Mouse (Mus musculus): Measurements from ENCODE around the gene Gm4787. TPM values are rescaled to one million over a fixed set of nuclear protein-coding genes. Genes with fewer than 3 reads are reported as not detected.
"Not testable (repeated sequence)": the region's sequence is repeated elsewhere in the genome, so short reads cannot be mapped to it uniquely, and the experiment has no call there.

The Gm4787 gene
- 0.15 and 0.25 TPM in 2 replicates for polyA plus RNA-seq (2016; fragmentation: Nextera tagmentation; extraction: Ambion mirVana)

GRCm38 (mm10) chr12:81379364-81379763 lies at the start of gene Gm4787:
Gene Gm4787 (minus strand): TSS chr12:81379464.
- H3K4me3 ChIP-seq; H3K27me3 ChIP-seq (ENCODE audit: insufficient read depth, poor library complexity, severe bottlenecking); H3K4me1 ChIP-seq; H3K27ac ChIP-seq; DNase-seq (ENCODE audit: low spot score); H3K36me3 ChIP-seq; H3K9me3 ChIP-seq: not testable (repeated sequence)
- WGBS, result 68% methylated on average over 1 of the region's 1 CpGs

- H3K27me3 ChIP-seq (ENCODE audit: insufficient read depth, poor library complexity, severe bottlenecking), result no peaks in the 10 kb centered on the region
- no peaks in the 10 kb centered on the region for H3K4me1 ChIP-seq
- H3K4me3 ChIP-seq, result no peak within 1 kb of the TSS
- DNase-seq (ENCODE audit: low spot score), result no peak
- H3K9me3 ChIP-seq, result peaks cover 6% of the 10 kb centered on the region; the same call in 1 of the 2 replicates
- peaks cover 18% of the 10 kb centered on the region for H3K36me3 ChIP-seq
- WGBS, result 88% methylated on average over 1 of the region's 1 CpGs
- no peak within 1 kb of the TSS for H3K27ac ChIP-seq
Measured at GRCm38 (mm10) chr12:81421846-81422245, 42.6 kb upstream of the Gm4787 start, which contains the start of gene Adam4. Gene Adam4 (minus strand): TSS chr12:81421946.

GRCm38 (mm10) chr12:81413211-81413610 lies 33.9 kb upstream of the Gm4787 start:
- Histone ChIP-seq H3K9me3 (no peaks in the 10 kb centered on the region), H3K4me3 (no peak overlapping the region), H3K36me3 (no peaks in the 10 kb centered on the region), H3K27ac (no peak overlapping the region), H3K4me1 (peaks cover 5% of the 10 kb centered on the region; the same call in 1 of the 2 replicates), H3K27me3 (ENCODE audit: insufficient read depth, poor library complexity, severe bottlenecking) (no peaks in the 10 kb centered on the region)
- no peak for DNase-seq (ENCODE audit: low spot score)
- 91% methylated on average over 3 of the region's 3 CpGs for whole genome bisulfite sequencing

- no peaks in the 10 kb centered on the region for H3K27me3 ChIP-seq (ENCODE audit: insufficient read depth, poor library complexity, severe bottlenecking)
- DNase-seq (ENCODE audit: low spot score), result no peak
- H3K4me3 ChIP-seq, result no peak overlapping the region
- no peaks in the 10 kb centered on the region for H3K9me3 ChIP-seq
- H3K4me1 ChIP-seq, result peaks cover 5% of the 10 kb centered on the region; the same call in 1 of the 2 replicates
- no peak overlapping the region for H3K27ac ChIP-seq
- WGBS, result 78% methylated on average over 3 of the region's 3 CpGs
- no peaks in the 10 kb centered on the region for H3K36me3 ChIP-seq
Measured at GRCm38 (mm10) chr12:81408966-81409365, 29.7 kb upstream of the Gm4787 start.

GRCm38 (mm10) chr12:81402187-81402586 lies 22.9 kb upstream of the Gm4787 start:
- no peaks in the 10 kb centered on the region for H3K9me3 ChIP-seq
- 27% methylated on average over 1 of the region's 1 CpGs for WGBS
- no peak for DNase-seq (ENCODE audit: low spot score)
- H3K4me3 ChIP-seq, result no peak overlapping the region
- no peaks in the 10 kb centered on the region for H3K36me3 ChIP-seq
- H3K27me3 ChIP-seq (ENCODE audit: insufficient read depth, poor library complexity, severe bottlenecking), result no peaks in the 10 kb centered on the region
- H3K4me1 ChIP-seq, result no peaks in the 10 kb centered on the region
- H3K27ac ChIP-seq, result no peak overlapping the region

- Histone ChIP-seq H3K27me3 (ENCODE audit: insufficient read depth, poor library complexity, severe bottlenecking) (peaks cover 58% of the 10 kb centered on the region), H3K27ac (no peak overlapping the region), H3K36me3 (no peaks in the 10 kb centered on the region), H3K9me3 (no peaks in the 10 kb centered on the region), H3K4me3 (no peak overlapping the region; the same call in 1 of the 2 replicates), H3K4me1 (peaks cover 21% of the 10 kb centered on the region)
- DNase-seq (ENCODE audit: low spot score), result no peak
- 71% methylated on average over 5 of the region's 5 CpGs for WGBS
Measured at GRCm38 (mm10) chr12:81333841-81334240, 45.4 kb downstream of the Gm4787 start.

GRCm38 (mm10) chr12:81332875-81333421 lies 46.3 kb downstream of the Gm4787 start, which contains the start of gene Slc8a3:
Gene Slc8a3 (minus strand): TSS chr12:81333180.
- WGBS, result under 1% methylated on average over 47 of the region's 47 CpGs
- peak within 1 kb of the TSS; percentile 70 for H3K27ac ChIP-seq

GRCm38 (mm10) chr12:81331937-81332874 lies 47.1 kb downstream of the Gm4787 start:
- H3K4me3 ChIP-seq, result peak overlapping the region; percentile 76
- no peaks in the 10 kb centered on the region for H3K36me3 ChIP-seq
- peak; percentile 76 for DNase-seq (ENCODE audit: low spot score)
- 2% methylated on average over 45 of the region's 54 CpGs for WGBS
- peaks cover 58% of the 10 kb centered on the region for H3K27me3 ChIP-seq (ENCODE audit: insufficient read depth, poor library complexity, severe bottlenecking)
- H3K9me3 ChIP-seq, result no peaks in the 10 kb centered on the region
- H3K27ac ChIP-seq, result peak overlapping the region; percentile 70
- peaks cover 21% of the 10 kb centered on the region for H3K4me1 ChIP-seq

More at GRCm38 (mm10) chr12:81332875-81333421, 46.3 kb downstream of the Gm4787 start, which contains the start of gene Slc8a3:
- H3K4me1 ChIP-seq, result peaks cover 21% of the 10 kb centered on the region
- H3K27me3 ChIP-seq (ENCODE audit: insufficient read depth, poor library complexity, severe bottlenecking), result peaks cover 58% of the 10 kb centered on the region
- H3K4me3 ChIP-seq, result peak within 1 kb of the TSS; percentile 76
- H3K36me3 ChIP-seq, result no peaks in the 10 kb centered on the region
- peak; percentile 75 for DNase-seq (ENCODE audit: low spot score)
- H3K9me3 ChIP-seq, result no peaks in the 10 kb centered on the region

GRCm38 (mm10) chr12:81331046-81331638 lies 48.1 kb downstream of the Gm4787 start:
- 42% methylated on average over 5 of the region's 5 CpGs for WGBS
- peaks cover 58% of the 10 kb centered on the region for H3K27me3 ChIP-seq (ENCODE audit: insufficient read depth, poor library complexity, severe bottlenecking)
- H3K4me3 ChIP-seq, result no peak overlapping the region
- no peak for DNase-seq (ENCODE audit: low spot score)
- H3K4me1 ChIP-seq, result peaks cover 21% of the 10 kb centered on the region
- H3K27ac ChIP-seq, result no peak overlapping the region
- no peaks in the 10 kb centered on the region for H3K9me3 ChIP-seq
- H3K36me3 ChIP-seq, result no peaks in the 10 kb centered on the region

Other genes starting within 250 kb of the Gm4787 start
- 0.27 and 0.48 TPM in 2 replicates for gene Slc8a3, start 46.3 kb downstream of the Gm4787 start, polyA plus RNA-seq (2016; fragmentation: Nextera tagmentation; extraction: Ambion mirVana)
- 0.25 and 0.41 TPM in 2 replicates for gene Adam4, start 42.5 kb upstream of the Gm4787 start, polyA plus RNA-seq (2016; fragmentation: Nextera tagmentation; extraction: Ambion mirVana)
- gene Cox16, start 105.7 kb upstream of the Gm4787 start, polyA plus RNA-seq (2016; fragmentation: Nextera tagmentation; extraction: Ambion mirVana), result 94.2 and 106 TPM in 2 replicates
- gene Gm20498, start 153.4 kb upstream of the Gm4787 start, polyA plus RNA-seq (2016; fragmentation: Nextera tagmentation; extraction: Ambion mirVana), result 34.4 and 36.2 TPM in 2 replicates
- gene Synj2bp, start 153.4 kb upstream of the Gm4787 start, polyA plus RNA-seq (2016; fragmentation: Nextera tagmentation; extraction: Ambion mirVana), result 33.0 and 38.2 TPM in 2 replicates
- gene Adam21, start 189.0 kb upstream of the Gm4787 start, polyA plus RNA-seq (2016; fragmentation: Nextera tagmentation; extraction: Ambion mirVana), result 0.36 and 0.37 TPM in 2 replicates
- 67.5 and 84.0 TPM in 2 replicates for gene Med6, start 215.5 kb upstream of the Gm4787 start, polyA plus RNA-seq (2016; fragmentation: Nextera tagmentation; extraction: Ambion mirVana)

Measured in heart, embryonic 10.5 days (tissue).